Mouse (Mus musculus): ENCODE measurements around the gene Wdr62.

DNA sequence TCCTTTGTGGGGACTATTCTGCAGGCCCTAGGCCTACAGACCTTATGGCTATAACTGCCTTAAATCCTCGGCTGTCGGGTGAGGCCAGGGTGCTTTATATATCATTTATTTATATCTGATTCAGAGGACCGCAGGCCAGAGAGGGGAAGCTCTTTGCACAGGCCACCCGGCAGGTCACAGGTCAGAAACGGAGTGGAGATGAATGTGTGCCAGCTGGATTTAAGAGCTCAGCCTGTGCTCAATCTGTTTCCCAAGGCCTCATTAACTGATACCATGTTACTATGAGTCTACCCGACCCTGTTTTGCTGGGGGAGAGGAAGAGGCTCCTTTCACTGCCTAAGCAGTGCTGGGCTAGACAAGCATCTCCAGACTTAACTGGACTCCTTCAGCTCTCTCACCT, 5.8 kb downstream of the Wdr62 start:
- TF ChIP-seq CTCF (IDR thresholded peaks at IDR 0.05; ENCODE audit: low read depth), result no peak
- no peak for TF ChIP-seq EP300 (IDR thresholded peaks at IDR 0.05; ENCODE audit: low read depth)
